Mouse (Mus musculus): ENCODE results near the gene Abcc1. TPM values are rescaled to one million over a fixed set of nuclear protein-coding genes. Genes with fewer than 3 reads are reported as not detected.
A peak's percentile ranks its signal among the peaks of the same experiment; 100 is the strongest.

The Abcc1 gene
- total RNA-seq, 2 experiments from 2014 or later, result 13.4 to 16.9 TPM

- intact Hi-C loops (cut with DNase I), result no loop called here
- DNase-seq (ENCODE audit: low spot score in 2 of 2), result no peak
Measured at GRCm38 (mm10) chr16:14432996-14433395, 71.6 kb downstream of the Abcc1 start.

GRCm38 (mm10) chr16:14435526-14435925, 74.2 kb downstream of the Abcc1 start:
- intact Hi-C loops (cut with DNase I), result no loop called here

GRCm38 (mm10) chr16:14437446-14437982, 76.2 kb downstream of the Abcc1 start:
- no peak for DNase-seq (ENCODE audit: low spot score in 2 of 2)
- intact Hi-C loops (cut with DNase I), result no loop called here

More at GRCm38 (mm10) chr16:14435526-14435925, 74.2 kb downstream of the Abcc1 start:
- DNase-seq (ENCODE audit: low spot score in 2 of 2), result no peak

DNA sequence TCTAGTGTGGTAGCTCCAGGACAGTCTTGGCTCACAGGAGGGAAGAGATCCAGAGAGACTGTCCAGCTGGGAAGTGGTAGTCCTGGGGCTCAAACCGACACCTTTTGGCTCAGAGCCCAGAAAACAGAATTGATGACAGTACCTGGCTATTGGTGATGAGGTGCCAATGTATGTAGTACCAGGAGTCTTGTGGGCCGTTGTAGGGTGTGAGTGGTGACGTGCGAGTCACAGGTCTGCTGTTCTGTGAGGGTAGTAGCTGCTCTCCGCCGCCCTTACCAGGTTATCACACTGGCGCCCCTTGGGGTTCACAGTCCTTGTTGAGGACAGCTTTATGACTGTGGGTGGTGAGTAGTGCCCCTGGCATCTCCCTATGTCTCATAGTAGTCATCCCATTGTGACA, 77.2 kb downstream of the Abcc1 start:
- DNase-seq (ENCODE audit: low spot score in 2 of 2), result no peak

GRCm38 (mm10) chr16:14439081-14439480, 77.7 kb downstream of the Abcc1 start:
- intact Hi-C loops (cut with DNase I), result no loop called here
- no peak for DNase-seq (ENCODE audit: low spot score in 2 of 2)

More for the DNA sequence above, 77.2 kb downstream of the Abcc1 start:
- intact Hi-C loops (cut with DNase I), result no loop called here

DNA sequence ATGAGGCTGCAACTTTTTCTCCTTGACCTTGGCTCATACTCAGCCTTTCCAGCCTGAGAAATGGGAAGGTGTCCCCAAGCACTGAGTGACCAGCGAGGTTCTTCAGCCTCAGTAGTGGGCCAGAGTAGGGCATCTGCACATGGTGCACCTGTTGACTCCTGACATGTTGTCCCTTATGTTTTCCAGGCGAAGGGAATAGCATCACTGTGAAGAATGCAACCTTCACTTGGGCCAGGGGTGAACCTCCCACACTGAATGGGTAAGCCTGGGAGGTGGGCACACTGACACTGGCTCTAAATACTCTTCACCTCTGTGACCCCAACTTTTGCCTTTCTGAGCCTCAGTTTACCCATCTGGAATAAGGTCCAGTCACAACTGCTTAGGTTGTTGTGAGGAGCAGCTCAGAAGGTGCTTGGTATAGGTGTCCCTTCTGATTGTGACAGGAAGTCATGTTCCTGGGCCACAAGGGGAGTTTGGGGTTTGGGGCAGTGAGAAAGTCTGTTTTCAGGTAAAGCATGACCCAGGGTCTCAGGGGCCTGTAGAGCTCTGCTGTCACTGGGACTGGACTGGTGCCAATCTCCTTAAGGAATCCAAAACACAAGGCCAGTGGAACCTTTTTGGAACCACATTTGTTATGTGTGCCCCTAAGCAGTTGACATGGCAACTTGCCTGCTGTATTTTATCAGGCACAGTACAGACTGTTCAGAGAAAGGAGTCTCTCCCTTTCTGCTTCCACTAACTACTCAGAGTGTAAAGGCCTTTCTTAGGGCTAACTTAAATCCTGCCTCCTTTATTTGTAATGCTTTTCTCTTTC, 78.7 kb downstream of the Abcc1 start:
- intact Hi-C loops (cut with DNase I), result no loop called here
- DNase-seq (ENCODE audit: low spot score in 2 of 2), result no peak

DNA sequence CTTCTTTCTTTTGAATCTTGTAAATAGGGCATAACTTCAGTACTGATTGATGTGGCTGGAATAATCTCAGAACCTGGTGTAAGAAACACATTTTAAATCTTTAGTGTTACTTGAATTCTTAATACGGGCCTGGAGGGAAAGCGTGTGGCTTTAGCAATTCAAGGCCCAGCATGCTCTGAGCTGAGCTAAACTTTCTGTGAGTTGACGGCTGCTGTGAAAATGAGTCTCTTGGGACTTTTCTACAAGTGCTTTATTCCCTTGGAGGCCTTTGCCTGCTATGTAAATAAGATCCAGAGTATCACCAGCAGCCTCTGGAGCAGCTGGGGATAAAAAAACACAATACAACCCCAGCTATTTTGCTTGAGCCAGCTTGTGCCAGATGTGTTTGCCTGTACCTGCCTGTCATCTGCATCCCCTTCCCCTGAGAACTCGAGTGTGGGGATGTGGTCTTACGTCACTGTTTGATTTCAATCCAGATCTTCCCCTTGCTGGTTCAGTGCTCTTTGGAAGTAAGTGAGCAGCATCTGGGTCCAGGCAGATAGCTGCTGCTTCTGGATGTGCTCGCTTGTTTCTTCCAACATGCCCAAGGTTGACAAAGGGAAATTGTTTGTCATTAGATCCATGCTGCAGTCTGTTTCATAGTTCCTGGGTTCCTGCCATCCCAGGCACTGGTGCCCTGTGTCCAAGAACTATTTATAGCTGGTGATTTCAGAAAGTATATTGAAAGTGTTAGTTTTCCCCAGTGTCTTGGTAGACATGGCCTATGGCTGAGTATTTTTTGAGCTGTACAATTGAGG, 82.9 kb downstream of the Abcc1 start:
- no peak for DNase-seq (ENCODE audit: low spot score in 2 of 2)
- intact Hi-C loops (cut with DNase I), result no loop called here

- DNase-seq (ENCODE audit: low spot score in 2 of 2), result no peak
- intact Hi-C loops (cut with DNase I), result no loop called here
Measured at GRCm38 (mm10) chr16:14445197-14445596, 83.8 kb downstream of the Abcc1 start.

- no peak for DNase-seq (ENCODE audit: low spot score in 2 of 2)
- intact Hi-C loops (cut with DNase I), result no loop called here
Measured at GRCm38 (mm10) chr16:14447366-14447765, 86.0 kb downstream of the Abcc1 start.

GRCm38 (mm10) chr16:14448307-14448706, 86.9 kb downstream of the Abcc1 start:
- intact Hi-C loops (cut with DNase I), result no loop called here
- DNase-seq (ENCODE audit: low spot score in 2 of 2), result no peak

DNA sequence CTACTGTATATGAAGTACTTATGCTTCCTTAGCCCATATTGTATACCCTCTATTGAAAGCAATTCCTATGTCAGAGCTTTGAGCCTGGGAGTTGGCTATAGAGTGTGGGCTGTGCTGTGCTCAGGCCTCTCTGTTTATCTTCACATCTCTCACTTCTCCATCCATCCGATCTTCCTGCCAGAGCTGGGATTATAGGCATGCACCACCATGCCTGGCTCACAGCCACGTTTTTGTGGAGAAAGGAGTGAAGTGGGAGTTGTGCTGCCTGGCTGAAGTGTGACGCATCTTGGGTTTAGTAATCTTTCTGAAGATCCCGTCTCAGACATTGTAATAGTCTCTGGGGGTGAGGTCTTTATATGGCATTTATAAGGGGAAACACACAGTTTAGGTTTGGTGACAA, 88.5 kb downstream of the Abcc1 start:
- DNase-seq (ENCODE audit: low spot score in 2 of 2), result peak; percentile 42 to 45
- intact Hi-C loops (cut with DNase I), result no loop called here

DNA sequence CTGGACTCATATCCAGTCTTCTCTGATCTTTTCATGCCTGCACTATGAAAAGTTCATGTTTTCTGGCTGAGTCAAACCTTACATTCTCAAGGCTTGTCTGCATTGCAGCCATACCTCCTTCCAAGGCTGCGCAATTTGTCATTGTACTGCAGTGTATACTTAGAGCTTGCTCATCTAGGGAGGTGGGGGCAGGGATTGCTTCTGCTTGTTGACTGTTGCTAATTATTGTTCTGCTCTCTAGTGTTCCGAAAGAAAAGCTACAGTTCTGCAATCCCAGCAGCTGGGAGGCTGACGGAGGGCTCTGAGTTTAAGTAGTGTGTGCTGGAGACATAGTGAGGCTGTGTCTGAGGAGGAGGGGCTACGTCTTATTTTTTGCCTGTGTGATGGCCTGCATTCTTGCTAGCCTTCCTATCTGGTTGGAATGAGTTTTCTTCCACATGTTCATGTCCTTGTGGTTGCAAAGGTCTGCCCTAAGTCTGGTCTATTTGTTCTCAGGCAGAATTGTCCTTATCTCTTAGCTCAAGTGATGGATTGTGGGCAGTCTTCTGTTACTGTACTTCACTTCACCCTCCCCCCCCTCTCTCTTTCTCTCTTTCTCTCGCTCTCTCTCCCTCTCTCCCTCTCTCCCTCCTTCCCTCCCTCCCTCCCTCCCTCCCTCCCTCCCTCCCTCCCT, 90.2 kb downstream of the Abcc1 start:
- DNase-seq (ENCODE audit: low spot score in 2 of 2), result no peak
- intact Hi-C loops (cut with DNase I), result no loop called here

DNA sequence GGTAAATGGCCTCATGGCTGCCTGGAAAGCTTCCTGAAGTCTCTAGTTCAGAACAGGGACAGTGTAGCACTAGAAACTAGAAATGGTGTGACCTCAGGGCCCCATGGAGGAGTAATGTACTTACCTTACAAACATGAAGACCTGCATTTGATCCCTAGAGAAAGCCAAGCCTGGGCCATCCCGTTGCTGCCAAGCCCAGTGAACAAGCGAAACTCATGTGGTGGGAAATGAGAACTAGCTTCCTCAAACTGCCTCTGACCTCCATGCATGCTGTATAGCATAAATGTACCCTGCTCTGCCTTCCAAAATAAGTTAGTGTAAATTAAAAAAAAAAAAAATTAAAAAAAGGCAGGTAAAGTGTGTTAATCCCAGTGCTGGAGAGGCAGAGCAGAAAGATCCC, 101.2 kb downstream of the Abcc1 start:
- no peak for DNase-seq (ENCODE audit: low spot score in 2 of 2)
- intact Hi-C loops (cut with DNase I), result no loop called here

DNA sequence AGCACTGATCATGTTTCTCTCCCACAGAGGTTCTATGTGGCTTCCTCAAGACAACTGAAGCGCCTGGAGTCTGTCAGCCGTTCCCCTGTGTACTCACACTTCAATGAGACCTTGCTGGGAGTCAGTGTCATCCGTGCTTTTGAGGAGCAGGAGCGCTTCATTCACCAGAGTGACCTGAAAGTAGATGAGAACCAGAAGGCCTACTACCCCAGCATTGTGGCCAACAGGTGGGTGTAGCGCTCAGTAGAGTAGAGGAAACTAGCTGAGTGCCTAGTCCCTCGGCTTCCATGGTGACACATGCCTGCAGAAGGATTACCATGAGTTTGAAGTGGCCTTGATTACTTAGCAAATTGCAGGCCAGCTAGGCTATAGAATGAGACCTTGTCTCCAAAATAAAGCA, 103.7 kb downstream of the Abcc1 start:
- intact Hi-C loops (cut with DNase I), result no loop called here
- DNase-seq (ENCODE audit: low spot score in 2 of 2), result no peak

- no peak for DNase-seq (ENCODE audit: low spot score in 2 of 2)
- intact Hi-C loops (cut with DNase I), result no loop called here
Measured at GRCm38 (mm10) chr16:14468351-14468750, 107.0 kb downstream of the Abcc1 start.

GRCm38 (mm10) chr16:14468841-14469240, 107.5 kb downstream of the Abcc1 start:
- no peak for DNase-seq (ENCODE audit: low spot score in 2 of 2)
- intact Hi-C loops (cut with DNase I), result no loop called here

GRCm38 (mm10) chr16:14472171-14472570, 110.8 kb downstream of the Abcc1 start:
- no peak for DNase-seq (ENCODE audit: low spot score in 2 of 2)
- intact Hi-C loops (cut with DNase I), result no loop called here

GRCm38 (mm10) chr16:14473686-14474085, 112.3 kb downstream of the Abcc1 start:
- DNase-seq (ENCODE audit: low spot score in 2 of 2), result no peak
- intact Hi-C loops (cut with DNase I), result no loop called here

GRCm38 (mm10) chr16:14475001-14475400, 113.6 kb downstream of the Abcc1 start:
- intact Hi-C loops (cut with DNase I), result no loop called here
- DNase-seq (ENCODE audit: low spot score in 2 of 2), result no peak

DNA sequence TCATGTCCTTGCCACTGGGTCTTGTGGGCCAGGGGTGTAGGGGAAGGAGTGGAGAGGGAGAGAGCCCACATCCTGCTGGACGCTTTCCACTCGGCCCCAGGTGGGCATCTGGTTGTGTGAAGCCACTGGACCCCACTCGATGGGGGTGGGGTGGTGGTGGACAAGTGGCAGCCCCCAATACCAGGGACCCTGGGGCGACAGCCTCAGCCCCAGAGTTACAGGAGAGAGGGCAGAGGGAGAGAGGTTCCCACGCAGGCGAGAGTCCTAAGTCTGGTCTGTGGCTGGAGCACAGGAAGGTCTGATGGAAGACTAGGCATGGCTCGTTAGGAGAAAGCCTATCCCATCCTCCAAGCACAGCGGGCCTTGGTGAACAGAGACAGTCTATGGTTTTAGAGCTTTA, 114.7 kb downstream of the Abcc1 start:
- intact Hi-C loops (cut with DNase I), result no loop called here
- no peak for DNase-seq (ENCODE audit: low spot score in 2 of 2)

Measured in left cerebral cortex, postnatal 36 days (tissue).